18 mouse cellular contexts compared by ENCODE assay signal in the genomic region with DNA sequence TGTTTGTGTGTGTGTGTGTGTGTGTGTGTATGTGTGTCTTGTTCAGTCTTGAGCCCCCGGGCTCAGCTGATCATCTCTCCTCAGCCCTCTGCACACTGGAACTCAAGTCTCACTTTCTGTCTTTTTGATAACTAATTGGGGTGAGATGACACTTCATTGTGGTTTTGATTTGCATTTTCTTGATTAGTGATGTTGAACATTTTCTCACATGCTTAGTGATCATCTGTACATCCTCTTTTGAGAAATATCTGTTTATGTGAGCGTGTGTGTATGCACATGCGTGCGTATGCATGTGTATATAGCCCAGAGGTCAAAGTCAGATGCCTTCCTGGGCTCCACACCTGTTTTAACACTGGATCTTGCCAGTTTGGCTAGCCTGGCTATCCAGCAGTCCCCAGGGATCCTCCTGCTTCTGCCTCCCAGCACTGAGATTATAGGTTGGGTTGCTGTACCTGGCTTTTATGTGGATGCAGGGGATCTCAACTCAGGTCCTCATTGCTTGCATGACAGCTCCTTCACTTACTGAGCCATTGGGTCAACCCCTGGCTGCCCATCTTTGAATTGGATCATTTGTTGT.
"Had no signal": no experiment of that assay in that cellular context is flagged by ENCODE, and none has a peak within 500 bp of the region (broad histone marks: within the 10 kb centered on the region; RNA-seq: fewer than 3 reads in every experiment).

No protein-coding gene starts in this region.

- H3K9ac ChIP-seq: limb, embryonic 12.5 days; limb, embryonic 15.5 days; liver, embryonic 14.5 days; liver, postnatal 0 days; lung, embryonic 14.5 days; midbrain, embryonic 12.5 days; midbrain, embryonic 15.5 days; neural tube, embryonic 12.5 days; neural tube, embryonic 15.5 days had no signal

- H3K4me3 ChIP-seq: limb, embryonic 12.5 days; limb, embryonic 15.5 days; midbrain, embryonic 12.5 days; midbrain, embryonic 15.5 days; neural tube, embryonic 12.5 days; neural tube, embryonic 15.5 days had no signal

- H3K27me3 ChIP-seq: limb, embryonic 12.5 days; limb, embryonic 15.5 days; midbrain, embryonic 12.5 days; midbrain, embryonic 15.5 days; neural tube, embryonic 12.5 days; neural tube, embryonic 15.5 days had no signal

- H3K9me3 ChIP-seq: limb, embryonic 15.5 days; midbrain, embryonic 15.5 days; neural tube, embryonic 15.5 days had no signal

- DNase-seq: kidney, postnatal 14 days; kidney, postnatal 4 days; left cerebral cortex, postnatal 4 days; liver, postnatal 0 days; lung, embryonic 14.5 days; retina, postnatal 1 day; thymus, adult 18-20 months; thymus, postnatal 36 days had no signal

- H3K4me1 ChIP-seq: limb, embryonic 15.5 days had no signal

- H3K36me3 ChIP-seq: limb, embryonic 12.5 days; limb, embryonic 15.5 days; midbrain, embryonic 12.5 days; midbrain, embryonic 15.5 days; neural tube, embryonic 12.5 days; neural tube, embryonic 15.5 days had no signal

- ATAC-seq: liver, postnatal 0 days; lung, postnatal 0 days; midbrain, embryonic 15.5 days had no signal

- H3K27ac ChIP-seq: limb, embryonic 12.5 days; limb, embryonic 15.5 days; liver, embryonic 14.5 days; macrophage; midbrain, embryonic 12.5 days; midbrain, embryonic 15.5 days; neural tube, embryonic 12.5 days; neural tube, embryonic 15.5 days had no signal

- H3K4me2 ChIP-seq: limb, embryonic 12.5 days; limb, embryonic 15.5 days; liver, embryonic 11.5 days; lung, embryonic 14.5 days; midbrain, embryonic 12.5 days; midbrain, embryonic 15.5 days; neural tube, embryonic 12.5 days; neural tube, embryonic 15.5 days had no signal
